ENCODE assay signal across 8 mouse cellular contexts in the genomic region with DNA sequence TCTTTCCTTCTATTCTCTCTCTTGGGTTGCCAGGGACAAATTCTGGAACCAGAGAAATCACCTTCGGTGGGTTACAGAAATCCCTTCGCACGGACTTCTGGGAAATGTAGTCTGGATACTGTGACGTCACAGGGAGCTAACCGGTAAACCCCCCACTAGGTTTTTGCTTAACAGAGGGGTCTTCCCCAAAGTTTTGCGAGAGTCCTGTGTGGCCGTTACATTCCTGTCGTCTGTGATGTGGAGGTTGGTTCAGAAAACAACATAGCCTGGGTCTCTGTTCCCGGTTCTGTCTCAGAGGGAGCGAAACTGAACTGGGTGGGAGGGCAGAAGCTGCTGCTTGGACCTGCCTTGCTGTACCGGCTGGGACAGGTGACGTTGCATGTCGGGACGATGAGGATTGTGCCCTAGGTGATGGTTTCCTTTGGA. TPM values are rescaled to one million over a fixed set of nuclear protein-coding genes. Genes with fewer than 3 reads are reported as not detected.
DNase-seq lines count a peak whose midpoint lies in the region; ATAC-seq and TF ChIP-seq lines count a peak whose summit lies in the region.

A gene (plus strand): TSS at position 196 of the 426 bp plus-strand sequence.

- H3K27ac ChIP-seq in embryonic facial prominence, embryonic 12.5 days: no peak within 1 kb of the TSS
- 0 out of 2 replicates have a peak within 1 kb of the TSS, but pooled peaks have one; percentile 20 for H3K27ac ChIP-seq in heart, embryonic 13.5 days (replicated peaks)
- H3K27ac ChIP-seq in kidney, embryonic 16.5 days (ENCODE audit: low read length): no peak within 1 kb of the TSS
- H3K27ac ChIP-seq in limb, embryonic 14.5 days (replicated peaks; ENCODE audit: low read depth, low read length): no peak within 1 kb of the TSS
- H3K27ac ChIP-seq in midbrain, embryonic 13.5 days: no peak within 1 kb of the TSS
- no peak within 1 kb of the TSS for H3K27ac ChIP-seq in small intestine, adult 2 months (ENCODE audit: insufficient read depth, low read depth, low read length)

- H3K4me3 ChIP-seq in embryonic facial prominence, embryonic 12.5 days: peak within 1 kb of the TSS; percentile 49
- H3K4me3 ChIP-seq in heart, embryonic 13.5 days: peak within 1 kb of the TSS; percentile 68
- peak within 1 kb of the TSS; percentile 62 for H3K4me3 ChIP-seq in kidney, embryonic 16.5 days (ENCODE audit: low read length)
- peak within 1 kb of the TSS; percentile 46 for H3K4me3 ChIP-seq in limb, embryonic 14.5 days (replicated peaks; ENCODE audit: low read length)
- H3K4me3 ChIP-seq in midbrain, embryonic 13.5 days (replicated peaks): peak within 1 kb of the TSS; percentile 59
- peak within 1 kb of the TSS; percentile 86 for H3K4me3 ChIP-seq in small intestine, adult 2 months (ENCODE audit: low read depth, low read length)

- H3K36me3 ChIP-seq in embryonic facial prominence, embryonic 12.5 days: peaks cover 11% of the 10 kb centered on the region
- peaks cover 13% of the 10 kb centered on the region for H3K36me3 ChIP-seq in heart, embryonic 13.5 days
- peaks cover 10% of the 10 kb centered on the region for H3K36me3 ChIP-seq in kidney, embryonic 16.5 days (ENCODE audit: insufficient read depth, low read length)
- H3K36me3 ChIP-seq in limb, embryonic 14.5 days (ENCODE audit: control insufficient read depth, insufficient read depth, low read length): peaks cover 9% of the 10 kb centered on the region
- peaks cover 12% of the 10 kb centered on the region for H3K36me3 ChIP-seq in midbrain, embryonic 13.5 days
- peaks cover 1% of the 10 kb centered on the region; the same call in 1 of the 2 replicates for H3K36me3 ChIP-seq in small intestine, adult 2 months (ENCODE audit: control insufficient read depth, insufficient read depth, low read length)

- H3K9me3 ChIP-seq in embryonic facial prominence, embryonic 12.5 days: peaks cover 5% of the 10 kb centered on the region; the same call in 1 of the 2 replicates
- peaks cover 8% of the 10 kb centered on the region for H3K9me3 ChIP-seq in heart, embryonic 13.5 days
- peaks cover 3% of the 10 kb centered on the region; the same call in 1 of the 2 replicates for H3K9me3 ChIP-seq in kidney, embryonic 16.5 days (ENCODE audit: low read length)
- H3K9me3 ChIP-seq in limb, embryonic 14.5 days (ENCODE audit: control insufficient read depth, low read length): peaks cover 8% of the 10 kb centered on the region
- peaks cover 3% of the 10 kb centered on the region; the same call in 1 of the 2 replicates for H3K9me3 ChIP-seq in midbrain, embryonic 13.5 days

- WGBS in embryonic facial prominence, embryonic 12.5 days: 2% methylated on average over 14 of the region's 14 CpGs
- 3% methylated on average over 14 of the region's 14 CpGs for WGBS in heart, embryonic 13.5 days
- WGBS in kidney, embryonic 16.5 days: 2% methylated on average over 14 of the region's 14 CpGs
- WGBS in limb, embryonic 14.5 days: 2% methylated on average over 14 of the region's 14 CpGs
- 1% methylated on average over 14 of the region's 14 CpGs for WGBS in midbrain, embryonic 13.5 days
- WGBS in small intestine, adult 2 months: 3% methylated on average over 14 of the region's 14 CpGs

- TF ChIP-seq POLR2A in limb, embryonic 14.5 days (IDR thresholded peaks at IDR 0.05; ENCODE audit: borderline replicate concordance, extremely low read depth, insufficient read depth, insufficient read length): no peak
- TF ChIP-seq POLR2A in small intestine, adult 2 months (IDR thresholded peaks at IDR 0.05; ENCODE audit: low read depth, low read length): no peak

- no peaks in the 10 kb centered on the region for H3K4me1 ChIP-seq in embryonic facial prominence, embryonic 12.5 days
- no peaks in the 10 kb centered on the region for H3K4me1 ChIP-seq in heart, embryonic 13.5 days
- H3K4me1 ChIP-seq in kidney, embryonic 16.5 days (ENCODE audit: insufficient read depth, low read length): no peaks in the 10 kb centered on the region; the same call in 1 of the 2 replicates
- H3K4me1 ChIP-seq in limb, embryonic 14.5 days (ENCODE audit: control insufficient read depth, insufficient read depth, low read length): no peaks in the 10 kb centered on the region
- H3K4me1 ChIP-seq in midbrain, embryonic 13.5 days (replicated peaks): peaks cover 5% of the 10 kb centered on the region
- H3K4me1 ChIP-seq in small intestine, adult 2 months (ENCODE audit: control insufficient read depth, insufficient read depth, insufficient read length, low read length): no peaks in the 10 kb centered on the region

- H3K27me3 ChIP-seq in embryonic facial prominence, embryonic 12.5 days: no peaks in the 10 kb centered on the region
- no peaks in the 10 kb centered on the region for H3K27me3 ChIP-seq in heart, embryonic 13.5 days (replicated peaks)
- H3K27me3 ChIP-seq in kidney, embryonic 16.5 days (ENCODE audit: insufficient read depth, low read length): no peaks in the 10 kb centered on the region
- no peaks in the 10 kb centered on the region for H3K27me3 ChIP-seq in limb, embryonic 14.5 days (ENCODE audit: control insufficient read depth, insufficient read depth, low read length)
- H3K27me3 ChIP-seq in midbrain, embryonic 13.5 days: no peaks in the 10 kb centered on the region
- H3K27me3 ChIP-seq in small intestine, adult 2 months (ENCODE audit: control insufficient read depth, insufficient read depth, low read length): no peaks in the 10 kb centered on the region

- peak within 1 kb of the TSS; percentile 49 for H3K9ac ChIP-seq in embryonic facial prominence, embryonic 12.5 days
- H3K9ac ChIP-seq in heart, embryonic 13.5 days: peak within 1 kb of the TSS; percentile 84
- H3K9ac ChIP-seq in kidney, embryonic 16.5 days (replicated peaks; ENCODE audit: low read length): peak within 1 kb of the TSS; percentile 80
- H3K9ac ChIP-seq in limb, embryonic 14.5 days (ENCODE audit: low read depth, low read length, severe bottlenecking): peak within 1 kb of the TSS; percentile 60
- peak within 1 kb of the TSS; percentile 67 for H3K9ac ChIP-seq in midbrain, embryonic 13.5 days (replicated peaks)

- no peak; the same call in 1 of the 2 replicates for TF ChIP-seq CTCF in small intestine, adult 2 months (IDR thresholded peaks at IDR 0.05; ENCODE audit: extremely low read depth, insufficient read length, insufficient replicate concordance, low read depth, low read length)

- H3K4me2 ChIP-seq in embryonic facial prominence, embryonic 12.5 days (replicated peaks): peak within 1 kb of the TSS; percentile 51
- H3K4me2 ChIP-seq in heart, embryonic 13.5 days: peak within 1 kb of the TSS; percentile 74
- H3K4me2 ChIP-seq in kidney, embryonic 16.5 days (replicated peaks; ENCODE audit: low read depth, low read length): peak within 1 kb of the TSS; percentile 66
- peak within 1 kb of the TSS; percentile 49 for H3K4me2 ChIP-seq in limb, embryonic 14.5 days (replicated peaks; ENCODE audit: low read depth, low read length, severe bottlenecking)
- H3K4me2 ChIP-seq in midbrain, embryonic 13.5 days (replicated peaks): peak within 1 kb of the TSS; percentile 66

- peak; percentile 50 for DNase-seq in gastrocnemius, adult 18-20 months (ENCODE audit: low spot score)
- no peak for DNase-seq in gastrocnemius, adult 8-10 months (ENCODE audit: low spot score in 2 of 2)
- peak; percentile 90 for DNase-seq in limb, embryonic 14.5 days (ENCODE audit: low spot score)

- peak; percentile 79; the same call in 1 of the 2 replicates for ATAC-seq in embryonic facial prominence, embryonic 12.5 days (ENCODE audit: insufficient number of reproducible peaks, insufficient read depth, low FRiP score, low TSS enrichment)
- ATAC-seq in heart, embryonic 13.5 days (ENCODE audit: extremely low read depth, insufficient number of reproducible peaks, low FRiP score, low TSS enrichment): no peak
- peak; percentile 89 for ATAC-seq in kidney, embryonic 16.5 days (ENCODE audit: low FRiP score, low TSS enrichment)
- ATAC-seq in limb, embryonic 14.5 days (ENCODE audit: low FRiP score, low read depth): peak; percentile 87
- ATAC-seq in midbrain, embryonic 13.5 days: peak; percentile 82

RNA-seq across cellular contexts. Expression of the gene that starts here (rescaled TPM):
- total RNA-seq in gastrocnemius, adult 18-20 months (2021): under 1 TPM; 0.62 to 0.93 TPM
- 1 to 10 TPM in 3 of 4 experiments, under 1 TPM in 1; 0.59 to 2.0 (median 1.4) TPM for total RNA-seq in gastrocnemius, adult 8-10 months (2022)
- polyA plus RNA-seq in embryonic facial prominence, embryonic 12.5 days (2016; fragmentation: Nextera tagmentation; extraction: Ambion mirVana): 4.1 and 4.6 TPM in 2 replicates
- 1.3 and 1.7 TPM in 2 replicates for polyA plus RNA-seq in heart, embryonic 13.5 days (2015; fragmentation: Nextera tagmentation; extraction: Ambion mirVana)
- polyA plus RNA-seq in kidney, embryonic 16.5 days (2015; fragmentation: Nextera tagmentation; extraction: Ambion mirVana): 2.1 and 3.6 TPM in 2 replicates
- 5.0 TPM in 2 replicates for polyA plus RNA-seq in limb, embryonic 14.5 days (2012; rRNA removed)
- polyA plus RNA-seq in limb, embryonic 14.5 days (2014; fragmentation: Nextera tagmentation; extraction: Ambion mirVana): 3.0 and 3.7 TPM in 2 replicates
- 5.4 and 6.9 TPM in 2 replicates for polyA plus RNA-seq in midbrain, embryonic 13.5 days (2015; fragmentation: Nextera tagmentation; extraction: Ambion mirVana)
- polyA plus RNA-seq in small intestine, adult 2 months (2012; rRNA removed): not detected in 2 replicates

Comparison
In these comparisons a context has a peak if more than half of its experiments do, and no peak if none do; other contexts are left out.
1. Peak in DNase-seq in gastrocnemius, adult 18-20 months; RNA of the gene not detected or under 1 TPM.